8 mouse cellular contexts compared by ENCODE assay signal in the genomic region with DNA sequence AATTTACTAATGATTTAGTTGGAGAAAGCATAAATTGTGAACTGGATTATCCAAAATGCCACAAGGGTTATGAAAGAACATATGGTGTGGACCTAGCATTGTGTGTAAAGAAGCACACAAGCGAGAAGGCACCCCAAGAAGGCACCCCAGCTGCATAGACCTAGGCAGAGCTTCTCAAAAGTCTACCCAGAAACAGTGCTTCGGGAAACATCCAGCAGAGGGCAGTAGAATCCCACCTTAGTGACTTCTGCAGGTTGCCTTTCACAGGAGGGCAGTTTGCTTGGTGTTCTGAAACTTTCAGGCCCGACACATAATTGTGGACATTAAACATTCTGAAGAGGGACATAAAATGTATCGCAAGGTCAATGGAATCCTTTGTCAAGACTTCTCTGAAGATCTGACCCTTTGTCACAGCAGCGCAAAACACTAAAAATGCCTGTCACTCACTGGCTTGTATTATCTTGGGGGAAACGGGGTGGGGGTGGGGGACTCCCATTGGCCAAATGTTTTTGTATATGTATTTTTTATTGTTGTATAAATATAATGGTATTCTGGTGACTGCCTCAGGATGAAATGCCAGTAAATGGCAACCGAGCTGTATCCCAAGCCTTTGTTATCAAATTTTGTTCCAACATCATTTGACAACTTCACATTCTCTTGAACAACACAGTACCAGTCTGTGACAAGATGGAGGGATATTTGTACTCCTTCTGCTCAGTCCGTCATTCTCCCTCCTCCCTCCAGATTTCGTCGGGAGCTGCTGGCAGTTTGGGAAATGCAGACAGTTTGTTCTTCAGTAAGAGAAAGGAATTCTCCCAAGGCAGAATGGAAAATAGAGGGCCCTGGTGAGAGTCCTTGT.
DNase-seq lines count a peak whose midpoint lies in the region; ATAC-seq and TF ChIP-seq lines count a peak whose summit lies in the region.

No protein-coding gene starts in this region.

- H3K4me1 ChIP-seq in kidney, postnatal 0 days (replicated peaks; ENCODE audit: insufficient read depth, low read length), result no peaks in the 10 kb centered on the region
- no peaks in the 10 kb centered on the region for H3K4me1 ChIP-seq in limb, embryonic 14.5 days (ENCODE audit: control insufficient read depth, insufficient read depth, low read length)
- no peaks in the 10 kb centered on the region for H3K4me1 ChIP-seq in neural tube, embryonic 15.5 days

- no peak overlapping the region for H3K4me2 ChIP-seq in kidney, postnatal 0 days (ENCODE audit: low read length)
- H3K4me2 ChIP-seq in limb, embryonic 14.5 days (replicated peaks; ENCODE audit: low read depth, low read length, severe bottlenecking), result no peak overlapping the region
- H3K4me2 ChIP-seq in neural tube, embryonic 15.5 days, result peak overlapping the region; percentile 22; the same call in 1 of the 2 replicates

- no peaks in the 10 kb centered on the region for H3K27me3 ChIP-seq in kidney, postnatal 0 days (ENCODE audit: insufficient read depth, low read length)
- 0 out of 2 replicates have a peak, but pooled peaks cover 9% of the 10 kb centered on the region for H3K27me3 ChIP-seq in limb, embryonic 14.5 days (ENCODE audit: control insufficient read depth, insufficient read depth, low read length)
- no peaks in the 10 kb centered on the region; the same call in 1 of the 2 replicates for H3K27me3 ChIP-seq in neural tube, embryonic 15.5 days (replicated peaks)

- no peaks in the 10 kb centered on the region for H3K9me3 ChIP-seq in kidney, postnatal 0 days (replicated peaks; ENCODE audit: low read length)
- H3K9me3 ChIP-seq in limb, embryonic 14.5 days (ENCODE audit: control insufficient read depth, low read length), result no peaks in the 10 kb centered on the region
- no peaks in the 10 kb centered on the region for H3K9me3 ChIP-seq in neural tube, embryonic 15.5 days (replicated peaks)

- TF ChIP-seq CTCF in gastrocnemius, adult 2 months (IDR thresholded peaks at IDR 0.05), result peak; percentile 74
- peak; percentile 95 for TF ChIP-seq CTCF in kidney, postnatal 0 days (IDR thresholded peaks at IDR 0.05; ENCODE audit: low read depth)

- intact Hi-C loops in gastrocnemius, adult 2 months (cut with DNase I), result no loop called here

- no peak for TF ChIP-seq POLR2A in limb, embryonic 14.5 days (IDR thresholded peaks at IDR 0.05; ENCODE audit: borderline replicate concordance, extremely low read depth, insufficient read depth, insufficient read length)

- ATAC-seq in kidney, postnatal 0 days (replicated peaks; ENCODE audit: low FRiP score, low read depth), result no peak; the same call in 1 of the 2 replicates
- peak; percentile 50; the same call in 1 of the 2 replicates for ATAC-seq in limb, embryonic 14.5 days (ENCODE audit: low FRiP score, low read depth)
- ATAC-seq in neural tube, embryonic 15.5 days (ENCODE audit: low FRiP score), result peak; percentile 76

- no peaks in the 10 kb centered on the region for H3K36me3 ChIP-seq in kidney, postnatal 0 days (ENCODE audit: insufficient read depth, low read length)
- H3K36me3 ChIP-seq in limb, embryonic 14.5 days (ENCODE audit: control insufficient read depth, insufficient read depth, low read length), result no peaks in the 10 kb centered on the region
- H3K36me3 ChIP-seq in neural tube, embryonic 15.5 days, result no peaks in the 10 kb centered on the region

- H3K9ac ChIP-seq in kidney, postnatal 0 days (ENCODE audit: low read depth, low read length), result no peak overlapping the region
- no peak overlapping the region for H3K9ac ChIP-seq in limb, embryonic 14.5 days (ENCODE audit: low read depth, low read length, severe bottlenecking)
- H3K9ac ChIP-seq in neural tube, embryonic 15.5 days (replicated peaks), result no peak overlapping the region

- WGBS in kidney, postnatal 0 days, result 37% methylated on average over 10 of the region's 10 CpGs
- WGBS in limb, embryonic 14.5 days, result 38% methylated on average over 10 of the region's 10 CpGs
- WGBS in neural tube, embryonic 15.5 days, result 34% methylated on average over 10 of the region's 10 CpGs

- H3K4me3 ChIP-seq in gastrocnemius, adult 2 months, result no peak overlapping the region
- H3K4me3 ChIP-seq in kidney, postnatal 0 days (replicated peaks; ENCODE audit: low read depth, low read length), result no peak overlapping the region
- no peak overlapping the region for H3K4me3 ChIP-seq in limb, embryonic 14.5 days (replicated peaks; ENCODE audit: low read length)
- no peak overlapping the region for H3K4me3 ChIP-seq in neural tube, embryonic 15.5 days (replicated peaks)

- DNase-seq in 3T3-L1 (ENCODE audit: low read depth, low spot score) (peak; percentile 83), ZHBTc4 (ENCODE audit: low read depth, low spot score) (peak; percentile 79)
- DNase-seq in cerebellum, postnatal 36 days, result peak; percentile 64 to 80
- peak; percentile 54 for DNase-seq in gastrocnemius, adult 2 months
- DNase-seq in kidney, postnatal 0 days (ENCODE audit: low spot score), result peak; percentile 81
- peak; percentile 87 for DNase-seq in limb, embryonic 14.5 days (ENCODE audit: low spot score)
- DNase-seq in urinary bladder, postnatal 36 days (ENCODE audit: low spot score in 2 of 2), result peak; percentile 45 to 53

- H3K27ac ChIP-seq in gastrocnemius, adult 2 months, result no peak overlapping the region
- no peak overlapping the region for H3K27ac ChIP-seq in kidney, postnatal 0 days
- H3K27ac ChIP-seq in limb, embryonic 14.5 days (replicated peaks; ENCODE audit: low read depth, low read length), result no peak overlapping the region
- no peak overlapping the region for H3K27ac ChIP-seq in neural tube, embryonic 15.5 days (replicated peaks)
